Mouse (Mus musculus) ovary, postnatal 36 days (tissue): Measurements from ENCODE around the gene Serp1.
A peak's percentile ranks its signal among the peaks of the same experiment; 100 is the strongest.

ENCODE experiments used
- DNase-seq: peaks from one replicate; pipeline ENCODE4 v3.0.0; 2022; ENCODE audit warnings: low spot score, mixed read lengths

The Serp1 gene

GRCm38 (mm10) chr3:58525652-58526407 is at the start of gene Serp1, which contains the start of gene Eif2a:
TSS of gene Serp1 (minus strand) at chr3:58525892.
TSS of gene Eif2a (plus strand) at chr3:58525821.
- DNase-seq: peak; percentile 98

- no peak for DNase-seq
Observed at GRCm38 (mm10) chr3:58570821-58571220, 45.1 kb upstream of the Serp1 start.

- DNase-seq: no peak
Observed at GRCm38 (mm10) chr3:58561437-58561836, 35.7 kb upstream of the Serp1 start.

DNA sequence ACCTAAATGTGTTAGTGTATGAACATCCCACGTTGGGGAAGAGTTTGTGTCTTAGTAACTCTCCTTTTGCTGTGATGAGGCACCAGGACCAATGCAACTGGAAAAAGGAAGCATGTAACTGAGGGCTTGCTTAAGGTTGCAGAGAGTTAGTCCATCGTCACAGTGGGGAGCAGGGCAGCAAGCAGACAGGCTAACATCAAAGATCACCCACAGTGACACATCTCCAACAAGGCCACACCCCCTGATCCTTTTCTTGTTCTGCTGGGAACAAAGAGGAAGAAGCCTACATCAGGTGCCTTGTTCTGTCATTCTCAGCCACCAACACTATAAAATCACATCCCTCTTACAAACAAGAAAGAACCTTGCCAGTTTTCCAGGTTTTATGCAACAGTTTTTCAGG is 34.2 kb upstream of the Serp1 start:
- DNase-seq: no peak

GRCm38 (mm10) chr3:58556649-58557048 is 31.0 kb upstream of the Serp1 start:
- no peak for DNase-seq

DNA sequence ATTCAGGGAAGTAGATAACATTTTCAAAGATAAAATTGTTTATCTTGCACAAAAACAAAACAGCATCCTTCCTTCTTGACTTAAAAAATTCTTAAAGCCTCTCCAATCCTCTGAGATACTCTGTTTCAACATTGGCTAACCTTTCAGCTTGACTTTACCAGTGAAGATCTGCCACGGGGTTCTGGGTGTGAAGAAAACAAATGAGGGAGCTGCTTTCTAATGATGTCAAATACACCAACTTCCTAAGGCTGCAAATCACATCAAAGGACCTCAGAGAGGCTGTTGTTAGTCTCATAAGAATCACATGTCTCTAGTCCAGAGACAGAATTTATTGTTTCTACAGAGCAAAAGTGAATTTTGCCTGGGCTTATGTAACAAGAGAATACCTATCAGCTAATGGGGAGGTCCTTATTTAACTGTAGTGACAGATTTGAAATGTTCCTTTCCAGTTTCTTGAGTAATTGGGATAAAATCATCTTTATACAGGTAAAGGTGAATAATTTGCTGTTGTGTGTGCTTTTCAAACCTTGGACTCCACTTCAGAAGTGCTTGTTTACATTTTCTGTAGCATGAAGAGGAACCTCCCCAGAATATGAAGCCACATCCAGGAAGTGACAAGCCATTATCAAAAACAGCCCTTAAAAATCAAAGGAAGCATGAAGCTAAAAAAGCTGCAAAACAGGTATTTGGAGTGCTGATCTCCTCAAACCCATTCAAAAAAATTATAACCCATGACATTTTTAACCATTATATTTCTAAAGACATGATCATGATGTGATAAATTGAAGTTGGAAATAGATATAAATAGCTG is 26.5 kb upstream of the Serp1 start:
- no peak for DNase-seq

GRCm38 (mm10) chr3:58536573-58536972 is 10.9 kb upstream of the Serp1 start:
- DNase-seq: no peak

DNA sequence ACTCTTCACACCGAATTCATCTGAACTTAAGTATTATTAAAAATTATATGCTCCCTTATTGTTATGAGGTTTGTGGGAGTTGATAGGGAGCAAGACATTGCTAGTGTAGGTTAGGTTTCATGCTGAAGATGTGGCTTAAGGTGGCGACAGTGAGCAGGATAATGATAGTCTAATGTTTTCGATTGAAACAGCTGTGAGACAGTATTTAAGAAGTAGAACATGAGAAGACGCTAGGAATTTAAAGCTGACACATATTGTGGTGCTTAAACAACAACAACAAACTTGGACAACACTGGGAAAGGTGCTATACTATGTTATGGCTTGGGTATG is 681 bp upstream of the Serp1 start:
- DNase-seq: no peak

GRCm38 (mm10) chr3:58525166-58525565 is 526 bp downstream of the Serp1 start:
- no peak for DNase-seq

DNA sequence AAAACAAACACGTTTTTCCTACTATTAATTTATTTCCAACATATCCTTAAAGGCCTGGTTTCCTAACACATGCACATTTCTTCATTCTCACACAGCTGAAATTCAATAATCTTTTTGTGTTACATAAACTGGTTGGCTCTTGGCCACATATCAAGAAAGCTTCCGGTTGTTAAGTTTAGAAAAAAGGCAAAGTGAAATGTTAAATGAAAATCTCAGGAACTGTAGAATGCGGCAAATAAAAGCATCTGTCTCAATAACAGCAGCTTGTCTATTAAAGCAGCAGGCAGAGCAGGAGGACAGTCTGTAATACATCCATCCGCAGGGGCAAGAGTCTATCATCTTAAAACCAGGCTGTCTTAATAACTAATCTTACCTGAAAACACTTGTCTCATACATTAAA is 1.4 kb downstream of the Serp1 start:
- DNase-seq: no peak

DNA sequence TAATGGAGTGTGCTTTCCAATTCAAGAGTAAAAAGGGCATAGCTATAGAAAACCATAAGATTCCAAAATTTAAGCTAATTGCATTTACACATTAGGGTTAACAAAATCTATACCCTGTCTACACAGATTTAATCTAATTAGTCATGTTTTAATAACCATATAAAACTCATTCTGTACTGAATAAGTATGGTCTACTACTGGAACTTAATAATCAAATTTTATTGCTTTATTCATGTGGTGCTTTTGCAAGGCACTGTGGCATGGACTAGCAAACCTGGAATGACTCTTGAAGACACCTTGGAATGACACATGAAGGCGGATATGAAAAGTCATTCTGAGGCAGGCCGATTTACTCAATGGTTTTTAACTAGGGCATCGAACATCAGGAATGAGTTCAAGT is 2.3 kb downstream of the Serp1 start:
- DNase-seq: no peak

GRCm38 (mm10) chr3:58521361-58521760 is 4.3 kb downstream of the Serp1 start:
- DNase-seq: no peak

GRCm38 (mm10) chr3:58520286-58520685 is 5.4 kb downstream of the Serp1 start:
- no peak for DNase-seq

GRCm38 (mm10) chr3:58519536-58519935 is 6.2 kb downstream of the Serp1 start:
- no peak for DNase-seq

DNA sequence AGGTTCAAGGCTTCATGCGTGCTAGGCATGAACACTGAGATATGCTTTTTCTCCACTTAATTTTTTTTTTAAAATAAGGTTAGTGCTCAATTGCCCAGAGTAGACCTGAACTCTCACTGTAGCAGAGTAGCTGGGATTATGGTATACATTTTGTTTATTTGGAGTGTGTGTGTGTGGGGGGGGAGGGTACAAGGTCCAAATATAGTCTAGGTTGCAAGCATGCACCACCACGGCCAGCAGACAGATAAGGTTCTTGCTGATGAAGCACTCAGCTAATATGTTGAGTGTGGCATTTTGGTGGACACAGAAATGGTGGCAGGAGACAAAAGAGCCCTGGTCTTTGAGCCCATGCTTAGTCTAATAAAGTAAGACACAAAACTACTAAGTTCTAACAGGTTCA is 6.7 kb downstream of the Serp1 start:
- DNase-seq: no peak

DNA sequence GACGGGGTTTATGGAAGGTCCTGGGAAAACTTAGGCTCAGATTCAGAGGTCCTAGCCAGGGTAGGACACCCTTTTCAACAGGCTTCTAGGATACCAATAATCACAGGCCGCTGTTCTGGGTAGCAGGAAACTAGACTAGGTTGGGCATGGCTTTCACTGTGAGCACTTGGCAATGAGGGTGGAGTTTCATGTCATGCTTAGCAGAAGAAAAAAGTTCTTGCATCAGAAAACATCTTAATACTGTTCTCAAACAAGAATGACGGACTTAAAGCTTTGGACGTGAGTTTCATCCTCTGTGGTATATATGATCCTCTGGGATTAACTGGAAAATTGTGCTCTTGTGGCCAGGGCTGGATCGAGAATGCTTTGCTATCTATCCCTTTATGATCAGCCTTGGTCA is 7.9 kb downstream of the Serp1 start:
- DNase-seq: no peak

- DNase-seq: no peak
Observed at GRCm38 (mm10) chr3:58517258-58517657, 8.4 kb downstream of the Serp1 start.

- DNase-seq: no peak
Observed at GRCm38 (mm10) chr3:58516602-58516976, 9.1 kb downstream of the Serp1 start.

GRCm38 (mm10) chr3:58515947-58516601 is 9.6 kb downstream of the Serp1 start:
- no peak for DNase-seq

GRCm38 (mm10) chr3:58513483-58513882 is 12.2 kb downstream of the Serp1 start:
- DNase-seq: no peak

DNA sequence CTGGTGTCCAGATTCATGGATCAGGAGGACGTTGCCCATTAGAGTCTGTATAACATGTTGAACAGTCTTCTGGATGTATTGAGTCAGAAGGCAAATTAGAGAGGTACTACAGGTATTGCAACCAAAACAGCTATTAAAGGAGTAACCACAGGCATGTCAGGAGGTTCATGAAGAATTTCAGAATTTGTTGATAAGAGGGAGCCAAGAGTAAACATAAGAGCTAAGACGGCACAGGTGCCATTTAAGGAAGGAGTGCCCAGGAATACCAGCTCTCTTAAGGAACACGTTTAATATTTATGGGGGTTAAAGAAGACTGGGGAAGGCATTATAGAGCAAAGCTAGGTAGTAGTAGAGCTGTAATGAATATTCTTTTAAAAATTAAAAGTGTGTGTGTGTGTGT is 13.0 kb downstream of the Serp1 start:
- DNase-seq: no peak

DNA sequence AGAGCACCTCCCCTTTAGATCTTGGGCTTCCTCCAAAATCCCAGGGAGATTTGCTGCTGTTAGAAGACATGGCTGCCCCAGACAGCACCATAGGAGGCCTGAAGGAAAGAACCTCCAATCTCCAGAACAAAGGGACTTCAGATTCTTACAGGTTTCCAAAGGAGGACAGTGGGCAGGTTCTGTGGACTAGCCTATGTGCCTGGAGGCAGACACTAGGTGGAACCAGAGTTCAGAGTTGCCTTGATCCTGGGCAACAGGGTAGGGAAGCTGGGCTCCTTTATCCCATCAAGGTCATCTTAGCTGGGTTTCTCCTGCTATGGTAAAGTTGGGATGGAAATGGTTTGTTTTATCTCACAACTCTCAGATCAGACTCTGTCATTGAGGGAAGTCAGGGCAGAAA is 14.1 kb downstream of the Serp1 start:
- no peak for DNase-seq
